Mouse (Mus musculus): ENCODE data around the gene Ampd1. TPM values are rescaled to one million over a fixed set of nuclear protein-coding genes. Genes with fewer than 3 reads are reported as not detected.

Ampd1 gene
- total and polyA plus RNA-seq, 3 experiments: 0.08 to 0.18 TPM; not detected in 1

GRCm38 (mm10) chr3:103056016-103056595, 17.7 kb upstream of the Ampd1 start:
- Histone ChIP-seq H3K9ac (ENCODE audit: control insufficient read depth, low read depth, low read length, poor library complexity, severe bottlenecking) (no peak overlapping the region), H3K27ac (ENCODE audit: control insufficient read depth, low read depth, low read length) (no peak overlapping the region), H3K36me3 (ENCODE audit: control insufficient read depth in 1 of 2, insufficient read depth in 2 of 2, low read length in 2 of 2) (peaks cover 11 to 44% of the 10 kb centered on the region in 2 experiments), H3K27me3 (ENCODE audit: control insufficient read depth in 1 of 2, insufficient read depth in 2 of 2, low read length in 2 of 2) (no peaks in the 10 kb centered on the region), H3K4me1 (ENCODE audit: control insufficient read depth in 1 of 2, insufficient read depth in 2 of 2, low read length in 2 of 2) (peaks cover 3 to 4% of the 10 kb centered on the region in 2 experiments; a peak in 2 of 4 replicates), H3K79me2 (ENCODE audit: control insufficient read depth, insufficient read depth, low read length, poor library complexity) (peaks cover 12% of the 10 kb centered on the region), H3K4me3 (ENCODE audit: control insufficient read depth in 1 of 2, insufficient read depth in 1 of 2, low read depth in 2 of 2, low read length in 2 of 2) (no peak overlapping the region), H3K9me3 (replicated peaks; ENCODE audit: insufficient read depth, low read length) (no peaks in the 10 kb centered on the region)
- no peak for DNase-seq (ENCODE audit: low read depth, low spot score)
- no peak for TF ChIP-seq NELFE (IDR thresholded peaks at IDR 0.05; ENCODE audit: low read depth, low read length)
- TF ChIP-seq HCFC1 (IDR thresholded peaks at IDR 0.05; ENCODE audit: low read depth, low read length): no peak
- TF ChIP-seq USF1 (IDR thresholded peaks at IDR 0.05; ENCODE audit: low read depth, low read length): no peak
- TF ChIP-seq CHD1 (IDR thresholded peaks at IDR 0.05; ENCODE audit: low read depth, low read length): no peak
- TF ChIP-seq MYB (IDR thresholded peaks at IDR 0.05; ENCODE audit: low read depth, low read length): no peak
- no peak for TF ChIP-seq E2F4 (IDR thresholded peaks at IDR 0.05; ENCODE audit: borderline replicate concordance, low read depth, low read length)
- no peak for TF ChIP-seq KAT2A (conservative IDR thresholded peaks at IDR 0.05; ENCODE audit: low read depth, low read length)
- no peak for TF ChIP-seq MEF2A (IDR thresholded peaks at IDR 0.05; ENCODE audit: extremely low read depth, insufficient replicate concordance, low read depth, low read length, poor library complexity, severe bottlenecking)
- no peak for TF ChIP-seq TBP (IDR thresholded peaks at IDR 0.05; ENCODE audit: low read depth, low read length)
- TF ChIP-seq POLR2AphosphoS5 (IDR thresholded peaks at IDR 0.05; ENCODE audit: borderline replicate concordance, low read depth, low read length): no peak

GRCm38 (mm10) chr3:103057752-103058151, 16.1 kb upstream of the Ampd1 start:
- H3K9ac ChIP-seq (ENCODE audit: control insufficient read depth, low read depth, low read length, poor library complexity, severe bottlenecking): peak overlapping the region; percentile 44

More at GRCm38 (mm10) chr3:103057752-103058151, 16.1 kb upstream of the Ampd1 start:
- Histone ChIP-seq H3K4me3 (ENCODE audit: control insufficient read depth in 1 of 2, insufficient read depth in 1 of 2, low read depth in 2 of 2, low read length in 2 of 2) (peak overlapping the region; percentile 73 to 98), H3K4me1 (ENCODE audit: control insufficient read depth in 1 of 2, insufficient read depth in 2 of 2, low read length in 2 of 2) (peaks cover 3 to 4% of the 10 kb centered on the region in 2 experiments; a peak in 2 of 4 replicates), H3K36me3 (ENCODE audit: control insufficient read depth in 1 of 2, insufficient read depth in 2 of 2, low read length in 2 of 2) (peaks cover 11 to 37% of the 10 kb centered on the region in 2 experiments), H3K27ac (ENCODE audit: control insufficient read depth, low read depth, low read length) (peak overlapping the region; percentile 8), H3K9me3 (replicated peaks; ENCODE audit: insufficient read depth, low read length) (no peaks in the 10 kb centered on the region), H3K27me3 (ENCODE audit: control insufficient read depth in 1 of 2, insufficient read depth in 2 of 2, low read length in 2 of 2) (no peaks in the 10 kb centered on the region), H3K79me2 (ENCODE audit: control insufficient read depth, insufficient read depth, low read length, poor library complexity) (peaks cover 12% of the 10 kb centered on the region)
- no peak for DNase-seq (ENCODE audit: low read depth, low spot score)
- TF ChIP-seq MAFK (IDR thresholded peaks at IDR 0.05; ENCODE audit: borderline replicate concordance, low read depth, low read length): no peak
- TF ChIP-seq RAD21 (IDR thresholded peaks at IDR 0.05; ENCODE audit: low read depth, low read length): no peak
- no peak for TF ChIP-seq CHD2 (IDR thresholded peaks at IDR 0.05; ENCODE audit: low read length)
- TF ChIP-seq ZNF384 (IDR thresholded peaks at IDR 0.05; ENCODE audit: low read depth, low read length): no peak
- TF ChIP-seq POLR2A (IDR thresholded peaks at IDR 0.05; ENCODE audit: control insufficient read depth in 1 of 2, insufficient read depth in 1 of 2, low read depth in 1 of 2, low read length in 2 of 2, poor library complexity in 1 of 2): no peak
- no peak for TF ChIP-seq JUND (IDR thresholded peaks at IDR 0.05; ENCODE audit: low read depth, low read length)
- TF ChIP-seq NRF1 (IDR thresholded peaks at IDR 0.05; ENCODE audit: insufficient read depth, low read depth, low read length, poor library complexity, severe bottlenecking): no peak
